Mouse (Mus musculus): ENCODE data around the gene Clec1b. TPM values are rescaled to one million over a fixed set of nuclear protein-coding genes. Genes with fewer than 3 reads are reported as not detected.
A peak's percentile ranks its signal among the peaks of the same experiment; 100 is the strongest.

Gene Clec1b
- polyA plus RNA-seq, 1 experiment from 2014 or later = 6.6 TPM

- 78% methylated on average over 1 of the region's 1 CpGs for WGBS
- Histone ChIP-seq H3K4me3 (no peak overlapping the region), H3K4me1 (replicated peaks) (no peaks in the 10 kb centered on the region), H3K27ac (ENCODE audit: poor library complexity, severe bottlenecking) (no peak overlapping the region), H3K36me3 (no peaks in the 10 kb centered on the region), H3K9me3 (replicated peaks) (no peaks in the 10 kb centered on the region), H3K27me3 (replicated peaks) (no peaks in the 10 kb centered on the region), H3K4me2 (no peak overlapping the region), H3K9ac (no peak overlapping the region)
- ATAC-seq (ENCODE audit: insufficient number of reproducible peaks, low FRiP score) = no peak
These were observed 17.1 kb downstream of the Clec1b start for GRCm38 (mm10) chr6:129414177-129414576.

GRCm38 (mm10) chr6:129422311-129422710, 25.2 kb downstream of the Clec1b start:
- Histone ChIP-seq H3K4me1 (replicated peaks) (peaks cover 11% of the 10 kb centered on the region), H3K9me3 (replicated peaks) (no peaks in the 10 kb centered on the region), H3K36me3 (no peaks in the 10 kb centered on the region), H3K4me3 (no peak overlapping the region), H3K4me2 (no peak overlapping the region), H3K27ac (ENCODE audit: poor library complexity, severe bottlenecking) (no peak overlapping the region), H3K27me3 (replicated peaks) (no peaks in the 10 kb centered on the region), H3K9ac (no peak overlapping the region)
- WGBS = 84% methylated on average over 3 of the region's 3 CpGs
- no peak for ATAC-seq (ENCODE audit: insufficient number of reproducible peaks, low FRiP score)

DNA sequence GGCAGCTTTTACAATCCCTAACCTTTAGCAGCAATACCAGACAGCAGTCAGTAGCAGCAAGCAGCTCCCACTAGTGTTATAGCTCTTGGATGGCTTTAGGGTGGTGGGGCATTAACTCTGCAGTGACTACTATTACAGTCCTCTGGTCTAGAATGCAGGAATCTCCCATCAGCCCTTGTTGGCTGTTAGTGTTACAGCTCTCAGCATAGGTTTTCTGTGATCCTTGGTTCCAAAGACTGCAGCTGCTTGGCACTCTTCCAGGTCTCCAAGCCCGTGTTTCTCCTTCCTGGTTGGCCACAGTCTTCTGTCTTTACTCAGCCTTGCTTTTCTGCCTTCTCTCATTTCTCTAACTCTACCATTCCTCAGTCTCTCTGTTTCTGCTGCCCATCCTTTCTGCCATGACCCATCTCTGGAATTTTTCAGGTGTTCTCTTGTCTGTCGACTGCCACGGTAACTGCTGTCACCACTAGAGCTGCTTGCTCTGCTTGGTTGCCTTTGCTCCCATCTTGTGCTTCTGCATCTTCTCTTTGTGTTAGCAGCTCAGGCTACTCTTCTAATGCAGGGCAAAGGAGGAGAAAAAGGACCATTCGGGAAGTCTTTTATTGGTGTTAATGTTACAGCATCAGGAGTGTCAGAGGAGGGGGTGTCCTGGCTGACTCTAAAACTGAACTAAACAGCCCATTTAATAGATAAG, 26.1 kb downstream of the Clec1b start:
- Histone ChIP-seq H3K9me3 (replicated peaks) (no peaks in the 10 kb centered on the region), H3K4me3 (no peak overlapping the region), H3K4me1 (replicated peaks) (peaks cover 11% of the 10 kb centered on the region), H3K9ac (no peak overlapping the region), H3K4me2 (peak overlapping the region; percentile 19), H3K36me3 (no peaks in the 10 kb centered on the region), H3K27me3 (replicated peaks) (no peaks in the 10 kb centered on the region), H3K27ac (ENCODE audit: poor library complexity, severe bottlenecking) (peak overlapping the region; percentile 46; the same call in 1 of the 2 replicates)
- 54% methylated on average over 4 of the region's 4 CpGs for WGBS
- ATAC-seq (ENCODE audit: insufficient number of reproducible peaks, low FRiP score) = peak; percentile 43

GRCm38 (mm10) chr6:129423734-129424072, 26.6 kb downstream of the Clec1b start:
- 3% methylated on average over 1 of the region's 1 CpGs for WGBS
- H3K9ac ChIP-seq = no peak overlapping the region
- H3K4me2 ChIP-seq = peak overlapping the region; percentile 19
- H3K27me3 ChIP-seq (replicated peaks) = no peaks in the 10 kb centered on the region
- ATAC-seq (ENCODE audit: insufficient number of reproducible peaks, low FRiP score) = peak; percentile 52; the same call in 1 of the 2 replicates
- no peaks in the 10 kb centered on the region for H3K9me3 ChIP-seq (replicated peaks)
- H3K4me3 ChIP-seq = no peak overlapping the region
- H3K36me3 ChIP-seq = no peaks in the 10 kb centered on the region
- peaks cover 11% of the 10 kb centered on the region for H3K4me1 ChIP-seq (replicated peaks)
- H3K27ac ChIP-seq (ENCODE audit: poor library complexity, severe bottlenecking) = peak overlapping the region; percentile 46; the same call in 1 of the 2 replicates

GRCm38 (mm10) chr6:129425217-129425616, 28.1 kb downstream of the Clec1b start:
- Histone ChIP-seq H3K4me2 (no peak overlapping the region), H3K27ac (ENCODE audit: poor library complexity, severe bottlenecking) (peak overlapping the region; percentile 59)
- 0 out of 2 replicates have a peak, but pooled peaks have one; percentile 54 for ATAC-seq (ENCODE audit: insufficient number of reproducible peaks, low FRiP score)

DNA sequence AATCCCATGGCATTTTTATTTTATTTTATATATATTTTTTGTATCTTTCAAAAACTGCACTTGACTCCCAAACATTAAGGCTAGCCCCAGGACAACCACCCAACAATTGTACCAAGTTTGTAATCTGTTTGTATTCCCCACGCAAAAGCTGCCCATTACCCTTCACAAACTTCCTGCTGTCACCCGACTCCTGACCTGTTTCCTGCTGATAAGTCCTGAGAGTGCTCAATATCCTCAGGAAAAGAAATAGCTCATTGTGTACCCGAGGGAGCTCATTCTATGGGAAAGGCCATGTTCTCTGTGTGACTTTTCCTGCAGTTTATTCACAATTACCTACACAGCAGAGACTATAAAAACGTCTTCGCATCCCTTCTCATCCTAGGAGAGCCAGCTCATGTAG, 28.7 kb downstream of the Clec1b start:
- Histone ChIP-seq H3K9me3 (replicated peaks) (no peaks in the 10 kb centered on the region), H3K4me1 (replicated peaks) (peaks cover 11% of the 10 kb centered on the region), H3K9ac (no peak overlapping the region), H3K4me2 (no peak overlapping the region), H3K36me3 (no peaks in the 10 kb centered on the region), H3K27me3 (replicated peaks) (no peaks in the 10 kb centered on the region), H3K27ac (ENCODE audit: poor library complexity, severe bottlenecking) (peak overlapping the region; percentile 38; the same call in 1 of the 2 replicates), H3K4me3 (no peak overlapping the region)
- WGBS = 30% methylated on average over 5 of the region's 5 CpGs
- ATAC-seq (ENCODE audit: insufficient number of reproducible peaks, low FRiP score) = peak; percentile 76

More at GRCm38 (mm10) chr6:129425217-129425616, 28.1 kb downstream of the Clec1b start:
- Histone ChIP-seq H3K27me3 (replicated peaks) (no peaks in the 10 kb centered on the region), H3K4me1 (replicated peaks) (peaks cover 11% of the 10 kb centered on the region), H3K9me3 (replicated peaks) (no peaks in the 10 kb centered on the region), H3K36me3 (no peaks in the 10 kb centered on the region), H3K4me3 (no peak overlapping the region), H3K9ac (no peak overlapping the region)
- 49% methylated on average over 5 of the region's 5 CpGs for WGBS

- H3K9me3 ChIP-seq (replicated peaks) = no peaks in the 10 kb centered on the region
- no peaks in the 10 kb centered on the region for H3K36me3 ChIP-seq
- no peak for ATAC-seq (ENCODE audit: insufficient number of reproducible peaks, low FRiP score)
- no peak overlapping the region for H3K4me2 ChIP-seq
- no peak overlapping the region for H3K9ac ChIP-seq
- 64% methylated on average over 4 of the region's 4 CpGs for WGBS
- H3K27ac ChIP-seq (ENCODE audit: poor library complexity, severe bottlenecking) = no peak overlapping the region
- no peaks in the 10 kb centered on the region for H3K27me3 ChIP-seq (replicated peaks)
- H3K4me1 ChIP-seq (replicated peaks) = peaks cover 11% of the 10 kb centered on the region
- no peak overlapping the region for H3K4me3 ChIP-seq
These were observed 30.2 kb downstream of the Clec1b start for GRCm38 (mm10) chr6:129427281-129427680.

GRCm38 (mm10) chr6:129434239-129434638, 37.1 kb downstream of the Clec1b start:
- Histone ChIP-seq H3K27ac (ENCODE audit: poor library complexity, severe bottlenecking) (no peak overlapping the region), H3K4me1 (replicated peaks) (no peaks in the 10 kb centered on the region), H3K9me3 (replicated peaks) (no peaks in the 10 kb centered on the region), H3K27me3 (replicated peaks) (no peaks in the 10 kb centered on the region), H3K9ac (no peak overlapping the region), H3K36me3 (no peaks in the 10 kb centered on the region), H3K4me2 (no peak overlapping the region), H3K4me3 (no peak overlapping the region)
- ATAC-seq (ENCODE audit: insufficient number of reproducible peaks, low FRiP score) = no peak
- WGBS = 72% methylated on average over 5 of the region's 5 CpGs

GRCm38 (mm10) chr6:129436025-129436424, 38.9 kb downstream of the Clec1b start:
- Histone ChIP-seq H3K27me3 (replicated peaks) (no peaks in the 10 kb centered on the region), H3K27ac (ENCODE audit: poor library complexity, severe bottlenecking) (no peak overlapping the region), H3K4me1 (replicated peaks) (no peaks in the 10 kb centered on the region), H3K4me2 (no peak overlapping the region), H3K9ac (no peak overlapping the region), H3K36me3 (no peaks in the 10 kb centered on the region), H3K9me3 (replicated peaks) (no peaks in the 10 kb centered on the region), H3K4me3 (no peak overlapping the region)
- WGBS = 70% methylated on average over 3 of the region's 3 CpGs
- ATAC-seq (ENCODE audit: insufficient number of reproducible peaks, low FRiP score) = no peak

- no peak for ATAC-seq (ENCODE audit: insufficient number of reproducible peaks, low FRiP score)
- WGBS = 76% methylated on average over 2 of the region's 2 CpGs
- no peaks in the 10 kb centered on the region for H3K36me3 ChIP-seq
These were observed 40.9 kb downstream of the Clec1b start for GRCm38 (mm10) chr6:129438033-129438432.

DNA sequence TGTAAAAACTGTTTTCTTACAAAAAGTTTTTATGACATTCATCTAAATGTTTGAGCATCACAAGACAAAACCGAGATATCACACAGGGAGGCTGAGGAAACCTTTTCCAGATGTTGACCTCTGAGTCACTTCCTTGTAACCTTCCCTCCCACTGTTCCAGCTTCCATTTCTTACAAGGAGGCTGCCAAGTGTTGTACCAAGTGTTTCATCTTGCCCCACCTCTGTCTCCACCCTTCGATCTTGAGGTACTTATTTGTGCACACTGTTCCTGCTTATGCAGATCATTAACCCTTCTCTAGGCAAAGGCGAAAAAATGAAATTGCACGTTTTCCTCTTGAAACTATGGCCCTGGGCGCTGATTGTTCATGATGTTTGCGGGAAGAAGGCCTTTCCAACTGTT, 52.6 kb downstream of the Clec1b start:
- Histone ChIP-seq H3K27me3 (replicated peaks) (no peaks in the 10 kb centered on the region), H3K9me3 (replicated peaks) (no peaks in the 10 kb centered on the region), H3K27ac (ENCODE audit: poor library complexity, severe bottlenecking) (no peak overlapping the region), H3K4me1 (replicated peaks) (no peaks in the 10 kb centered on the region), H3K36me3 (no peaks in the 10 kb centered on the region), H3K4me2 (no peak overlapping the region), H3K9ac (no peak overlapping the region), H3K4me3 (no peak overlapping the region)
- ATAC-seq (ENCODE audit: insufficient number of reproducible peaks, low FRiP score) = no peak
- 73% methylated on average over 6 of the region's 6 CpGs for WGBS

More at GRCm38 (mm10) chr6:129438033-129438432, 40.9 kb downstream of the Clec1b start:
- no peaks in the 10 kb centered on the region for H3K9me3 ChIP-seq (replicated peaks)
- H3K9ac ChIP-seq = no peak overlapping the region
- H3K27me3 ChIP-seq (replicated peaks) = no peaks in the 10 kb centered on the region
- no peak overlapping the region for H3K4me2 ChIP-seq
- no peak overlapping the region for H3K27ac ChIP-seq (ENCODE audit: poor library complexity, severe bottlenecking)
- no peak overlapping the region for H3K4me3 ChIP-seq
- no peaks in the 10 kb centered on the region for H3K4me1 ChIP-seq (replicated peaks)
